Mouse (Mus musculus): ENCODE measurements around the gene Sdr9c7.

DNA sequence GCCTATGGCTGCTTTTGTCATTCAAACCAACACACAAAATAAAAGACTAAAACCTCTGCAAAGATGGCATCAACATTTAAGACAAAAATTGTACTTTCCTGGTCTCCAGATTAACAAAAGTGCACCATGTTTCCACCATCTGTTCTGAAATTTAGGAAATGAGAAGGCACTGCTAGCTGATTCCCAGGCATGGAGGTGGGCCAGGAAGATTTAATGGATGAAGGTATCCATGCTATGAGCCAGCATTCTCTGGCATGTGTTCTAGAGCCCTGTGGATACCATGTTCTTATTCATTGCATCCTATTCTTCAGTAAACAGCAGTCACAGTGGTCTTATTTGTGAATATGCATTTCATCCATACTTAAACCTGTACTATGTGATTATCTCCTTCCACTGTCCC, 41.9 kb upstream of the Sdr9c7 start:
- TF ChIP-seq CTCF (conservative IDR thresholded peaks at IDR 0.05; ENCODE audit: insufficient read depth, insufficient read length, low read depth, low read length), result no peak
- no peak for TF ChIP-seq POLR2A (IDR thresholded peaks at IDR 0.05; ENCODE audit: low read depth, low read length)

All from kidney, adult 2 months (tissue).